Mouse (Mus musculus): ENCODE measurements at regions not wholly inside any gene's neighbourhood (a gene's known extent, or its start where the extent isn't known, plus 50 kb on each side); places are given as distances from the start of the nearest gene placed in this dataset.

DNA sequence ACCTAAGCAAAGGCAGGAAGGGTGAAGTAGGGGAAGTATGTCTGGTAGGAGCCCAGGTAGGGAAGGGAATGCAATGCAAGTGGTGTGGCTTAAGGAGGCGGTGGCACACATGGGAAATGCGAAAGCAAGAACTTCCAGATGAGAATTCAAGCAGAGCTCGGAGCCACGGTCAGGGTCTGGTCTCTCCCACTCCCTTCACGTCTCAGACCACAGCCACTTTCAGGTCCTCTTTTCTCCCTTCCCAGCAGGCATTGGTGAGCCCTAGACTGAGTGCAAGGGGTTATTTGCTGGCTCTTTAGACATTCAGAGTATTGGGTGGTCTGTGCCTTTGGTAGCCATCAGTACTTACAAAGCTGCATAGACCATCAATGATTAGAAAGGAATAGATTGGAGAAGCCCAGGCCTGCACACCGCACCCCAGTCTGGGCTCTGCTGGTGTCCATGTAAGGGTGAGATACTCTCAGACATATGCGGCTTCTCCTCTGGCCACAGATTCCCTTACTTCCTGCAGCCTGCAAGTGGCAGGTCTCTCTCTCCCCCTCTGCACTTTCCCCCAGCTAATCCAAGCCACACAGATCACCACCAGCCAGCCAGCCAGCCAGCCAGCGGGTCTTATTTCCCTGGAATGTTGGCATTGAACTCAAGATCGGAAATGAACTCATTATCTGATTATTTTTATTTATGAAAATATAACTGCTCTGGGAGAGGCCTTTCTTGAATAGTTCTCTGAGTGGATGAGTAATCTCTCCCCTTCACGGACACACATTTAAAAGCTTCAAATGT lies 113.6 kb downstream of the Zfp36l2 start:
- in situ Hi-C loops (cut with MboI, MseI), result no loop called here

DNA sequence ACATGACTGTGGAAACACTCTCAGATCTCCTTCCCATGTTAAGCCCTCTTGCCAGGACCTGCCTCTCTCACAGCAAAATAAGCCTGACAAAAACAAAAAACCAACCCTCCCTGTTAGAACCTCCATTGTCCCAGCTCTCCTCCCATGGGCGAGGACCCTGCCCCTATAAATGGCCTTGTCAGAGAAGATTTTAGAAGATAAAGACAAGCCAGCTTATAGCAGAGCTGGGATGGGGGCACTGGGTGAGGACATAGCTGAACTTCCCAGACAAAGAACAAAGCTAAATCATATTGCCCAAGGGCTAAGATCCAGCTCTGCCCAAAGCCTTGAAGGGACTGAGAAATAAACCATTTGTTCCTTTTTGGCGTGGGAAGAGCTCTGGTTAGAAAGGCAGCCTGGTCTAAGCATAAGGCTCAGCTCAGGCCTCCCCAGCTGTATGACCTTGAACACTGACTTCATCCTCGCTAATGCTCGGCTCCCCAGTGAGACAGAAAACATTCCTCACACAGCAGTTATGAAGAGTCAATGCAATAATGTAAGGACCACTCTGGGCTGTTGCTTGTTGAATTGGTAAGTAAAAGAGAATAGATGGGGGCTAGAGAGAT lies 115.2 kb downstream of the Zfp36l2 start:
- in situ Hi-C loops (cut with MboI, MseI), result no loop called here

DNA sequence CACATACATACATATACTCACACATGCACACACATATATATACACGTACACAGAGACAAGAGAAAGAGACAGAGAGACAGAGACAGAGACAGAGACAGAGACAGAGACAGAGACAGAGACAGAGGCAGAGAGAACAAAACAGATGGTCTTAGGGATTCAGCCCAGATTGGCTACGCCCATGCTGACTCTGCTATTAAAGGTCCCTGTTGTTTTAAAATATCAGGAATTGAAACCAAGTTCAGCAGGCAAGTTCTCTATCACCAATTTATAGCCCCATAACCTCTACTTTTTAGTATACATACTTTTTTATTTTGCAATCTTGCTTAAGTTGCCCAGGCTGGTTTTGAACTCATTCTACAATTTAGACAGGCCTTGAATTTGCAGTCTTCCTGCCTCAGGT lies 115.9 kb downstream of the Zfp36l2 start:
- in situ Hi-C loops (cut with MboI, MseI), result no loop called here

- in situ Hi-C loops (cut with MboI, MseI), result no loop called here
Measured at GRCm38 (mm10) chr17:84070596-84070995, 117.2 kb downstream of the Zfp36l2 start.

DNA sequence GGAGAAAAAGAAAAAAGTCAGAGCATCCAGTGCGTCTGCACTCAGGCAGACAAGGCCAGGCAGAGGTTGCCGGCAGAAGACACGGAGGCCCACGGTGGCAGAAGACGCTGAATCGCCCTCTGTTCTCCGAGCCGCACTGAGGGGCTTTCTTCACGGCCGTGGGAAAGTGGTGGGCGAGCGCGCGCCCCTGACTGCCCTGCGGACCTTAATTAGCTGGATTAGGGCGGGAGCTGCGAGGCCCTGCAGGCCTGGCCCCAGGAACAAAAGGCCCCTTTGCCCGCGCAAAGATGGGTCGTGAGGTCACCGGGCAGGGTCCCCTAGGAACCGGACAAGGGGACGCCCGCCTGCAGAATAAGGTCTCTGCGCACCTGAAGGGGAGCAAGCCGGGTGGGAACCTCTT lies 120.6 kb downstream of the Zfp36l2 start:
- in situ Hi-C loops (cut with MboI, MseI), result no loop called here

DNA sequence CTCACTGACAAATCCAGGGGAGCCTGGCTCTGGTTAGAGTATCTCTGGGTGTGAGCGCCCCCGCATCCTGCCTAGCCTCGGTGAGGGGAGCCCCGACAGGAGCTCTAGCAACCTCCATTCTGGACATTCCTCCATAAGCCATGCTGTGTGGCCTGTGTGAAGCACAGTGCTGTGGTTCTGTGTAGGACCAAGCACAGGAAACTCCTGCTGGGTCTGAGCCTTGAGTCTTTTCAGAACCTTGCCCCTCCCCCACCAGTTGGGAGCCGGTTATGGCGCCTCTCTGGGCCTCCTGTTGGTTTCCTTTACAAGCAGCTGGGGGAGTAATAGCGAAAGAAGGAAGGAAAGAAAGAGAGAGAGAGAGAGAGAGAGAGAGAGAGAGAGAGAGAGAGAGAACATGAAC lies 124.0 kb downstream of the Zfp36l2 start:
- in situ Hi-C loops (cut with MboI, MseI), result no loop called here

DNA sequence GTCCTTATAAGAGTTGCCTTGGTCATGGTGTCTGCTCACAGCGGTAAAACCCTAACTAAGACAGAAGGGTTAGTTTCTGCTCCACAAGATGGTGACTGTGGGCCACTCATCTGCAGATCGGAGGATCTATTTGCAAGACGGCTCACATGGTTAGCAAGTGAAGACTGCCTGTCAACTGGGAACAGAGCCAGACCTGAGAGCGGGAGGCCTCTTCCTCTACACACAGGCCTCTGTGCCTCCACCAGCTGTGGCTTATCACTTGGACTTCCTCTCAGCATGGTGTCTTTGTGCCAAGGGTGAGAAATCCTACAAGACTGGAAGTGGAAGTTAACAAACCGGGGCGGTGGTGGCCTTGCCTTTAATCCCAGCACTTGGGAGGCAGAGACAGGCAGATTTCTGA lies 126.1 kb downstream of the Zfp36l2 start:
- in situ Hi-C loops (cut with MboI, MseI), result no loop called here

GRCm38 (mm10) chr17:84056469-84056868 lies 131.3 kb downstream of the Zfp36l2 start:
- in situ Hi-C loops (cut with MboI, MseI), result no loop called here

- in situ Hi-C loops (cut with MboI, MseI), result no loop called here
Measured at GRCm38 (mm10) chr17:84052437-84052836, 135.3 kb downstream of the Zfp36l2 start.

DNA sequence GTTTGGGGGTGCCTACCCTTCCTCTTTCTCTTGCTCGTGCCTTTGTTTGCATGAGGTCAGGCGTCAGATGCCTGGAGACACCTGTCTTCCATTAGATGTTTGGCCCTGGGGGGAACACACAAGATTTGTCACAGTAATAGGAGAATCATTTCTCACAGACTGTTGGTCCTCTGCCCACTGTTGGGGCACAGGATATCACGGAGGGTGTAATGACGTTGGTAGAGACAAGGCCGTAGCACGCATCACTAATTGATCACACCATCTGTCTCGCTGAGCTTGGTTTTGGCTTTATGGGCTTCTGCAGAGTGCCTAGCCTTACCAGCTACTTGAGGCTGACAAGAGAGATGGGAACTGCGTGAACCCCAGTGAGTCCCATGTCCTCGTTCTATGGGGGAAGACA lies 136.5 kb downstream of the Zfp36l2 start:
- in situ Hi-C loops (cut with MboI, MseI), result no loop called here

GRCm38 (mm10) chr17:84048533-84048932 lies 139.2 kb downstream of the Zfp36l2 start:
- in situ Hi-C loops (cut with MboI, MseI), result no loop called here

GRCm38 (mm10) chr17:84047520-84047919 lies 140.2 kb downstream of the Zfp36l2 start:
- in situ Hi-C loops (cut with MboI, MseI), result no loop called here

DNA sequence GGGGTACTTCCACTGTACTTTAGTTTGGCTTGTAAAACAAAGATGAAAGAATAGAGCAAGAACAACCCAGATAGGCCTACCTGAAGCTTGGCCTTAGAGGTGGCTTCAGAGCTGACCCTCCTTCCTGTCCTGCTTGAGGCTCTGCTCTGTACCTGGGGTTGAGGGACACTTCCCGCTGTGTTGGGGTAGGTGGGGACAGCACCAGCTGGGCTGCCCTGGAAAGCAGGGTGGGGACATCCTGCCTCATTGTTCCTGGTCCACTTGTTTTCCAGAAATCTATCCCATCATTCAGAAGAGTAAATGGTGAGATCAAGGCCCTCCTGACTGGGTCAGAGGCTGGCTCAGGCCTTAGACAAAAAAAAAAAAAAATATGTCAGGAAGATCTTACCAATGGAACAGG lies 141.9 kb downstream of the Zfp36l2 start:
- in situ Hi-C loops (cut with MboI, MseI), result no loop called here

GRCm38 (mm10) chr17:84044472-84044936 lies 143.2 kb downstream of the Zfp36l2 start:
- in situ Hi-C loops (cut with MboI, MseI), result no loop called here

GRCm38 (mm10) chr17:84043102-84043501 lies 144.6 kb downstream of the Zfp36l2 start:
- in situ Hi-C loops (cut with MboI, MseI), result no loop called here

- in situ Hi-C loops (cut with MboI, MseI), result no loop called here
Measured at GRCm38 (mm10) chr17:84039444-84039843, 148.3 kb downstream of the Zfp36l2 start.

DNA sequence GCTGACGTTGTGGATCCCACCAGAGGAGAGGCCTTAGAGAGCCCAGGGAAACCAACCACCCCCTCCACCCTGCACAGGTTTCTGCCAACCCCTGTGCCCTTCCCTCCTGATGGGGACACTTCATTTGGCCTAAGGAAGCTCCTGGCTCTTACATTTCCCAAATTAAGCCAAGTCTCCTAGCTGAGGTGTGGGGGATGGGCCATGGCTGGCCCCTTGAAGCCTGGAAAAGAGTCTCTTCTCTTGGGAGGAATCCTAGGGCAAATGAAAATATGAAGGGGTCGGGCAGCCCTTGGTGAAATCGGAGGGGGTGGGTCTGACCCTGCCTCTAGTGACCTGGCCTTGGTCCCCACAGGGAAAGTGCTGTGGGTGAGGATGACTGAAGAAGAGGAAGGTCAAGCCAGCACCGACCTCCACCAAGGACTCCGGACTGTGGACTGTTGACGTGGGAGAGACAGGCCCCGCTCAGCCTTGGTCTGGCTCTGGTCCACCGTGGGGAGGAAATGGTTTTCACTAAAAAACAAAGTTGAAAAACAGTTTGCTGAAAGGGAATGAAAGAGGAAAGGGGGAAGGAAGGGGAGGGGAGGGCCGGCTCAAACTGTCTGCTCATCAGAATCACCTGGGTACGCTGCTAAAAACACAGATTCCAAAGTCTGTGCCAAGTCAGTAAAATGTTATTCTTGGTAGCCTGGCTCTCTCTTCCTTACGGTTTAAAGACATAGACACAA lies 150.0 kb downstream of the Zfp36l2 start:
- in situ Hi-C loops (cut with MboI, MseI), result no loop called here

GRCm38 (mm10) chr17:84036056-84036455 lies 151.7 kb downstream of the Zfp36l2 start:
- in situ Hi-C loops (cut with MboI, MseI), result no loop called here

DNA sequence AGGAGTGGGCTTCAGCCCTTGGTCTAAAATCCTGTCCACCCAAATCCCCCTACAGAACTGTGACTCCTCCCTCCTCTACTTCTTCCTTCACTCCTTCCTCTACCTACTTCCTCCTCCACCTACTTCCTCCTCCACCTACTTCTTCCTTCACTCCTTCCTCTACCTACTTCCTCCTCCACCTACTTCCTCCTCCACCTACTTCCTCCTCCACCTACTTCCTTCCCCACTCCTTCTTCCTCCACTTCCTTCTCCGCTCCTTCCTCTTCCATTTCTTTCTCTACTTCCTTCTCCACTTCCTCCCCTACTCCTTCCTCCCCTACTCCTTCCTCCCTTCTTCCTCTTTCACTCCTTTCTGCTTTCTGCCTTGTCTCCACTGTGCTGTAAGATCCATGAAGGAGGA lies 152.9 kb downstream of the Zfp36l2 start:
- in situ Hi-C loops (cut with MboI, MseI), result loop anchor here (5.0 kb wide), 1 partner anchor 68 kb away; no protein-coding TSS in a partner anchor

GRCm38 (mm10) chr17:84032441-84032840 lies 155.3 kb downstream of the Zfp36l2 start:
- in situ Hi-C loops (cut with MboI, MseI), result loop anchor here (5.0 kb wide), 1 partner anchor 70 kb away; no protein-coding TSS in a partner anchor

DNA sequence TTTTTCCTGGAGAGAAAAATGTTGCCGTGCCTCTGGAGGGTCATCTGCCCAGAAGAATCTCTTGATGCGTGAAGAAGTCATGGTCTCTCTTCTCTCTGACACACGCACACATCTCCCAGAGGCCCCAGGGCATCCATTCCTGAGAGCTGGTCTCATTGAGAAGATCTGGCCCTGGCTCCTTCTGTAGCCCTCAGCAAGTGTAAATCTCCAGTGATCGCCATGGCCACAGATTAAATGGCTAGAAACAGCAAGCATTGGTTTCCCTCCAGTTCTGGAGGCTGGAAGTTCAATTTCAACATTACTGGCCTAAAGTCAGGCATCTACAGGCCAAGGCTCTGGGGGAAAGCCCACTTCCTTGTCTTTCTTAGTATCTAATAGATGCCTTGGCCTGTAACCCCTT lies 155.9 kb downstream of the Zfp36l2 start:
- in situ Hi-C loops (cut with MboI, MseI), result loop anchor here (5.0 kb wide), 1 partner anchor 70 kb away; no protein-coding TSS in a partner anchor

GRCm38 (mm10) chr17:84031381-84031780 lies 156.4 kb downstream of the Zfp36l2 start:
- in situ Hi-C loops (cut with MboI, MseI), result loop anchor here (5.0 kb wide), 1 partner anchor 71 kb away; no protein-coding TSS in a partner anchor
